Mouse (Mus musculus): ENCODE results near the gene Coro1a. TPM values are rescaled to one million over a fixed set of nuclear protein-coding genes. Genes with fewer than 3 reads are reported as not detected.
A peak's percentile ranks its signal among the peaks of the same experiment; 100 is the strongest.

The Coro1a gene
- polyA plus RNA-seq (2016; fragmentation: Nextera tagmentation; extraction: Ambion mirVana) = 33.6 and 40.3 TPM in 2 replicates

GRCm38 (mm10) chr7:126707442-126708174, at the start of gene Coro1a:
TSS of gene Coro1a (minus strand) at chr7:126707787.
- no peak for DNase-seq (ENCODE audit: extremely low spot score, low spot score)
- Histone ChIP-seq H3K4me1 (peaks cover 21% of the 10 kb centered on the region), H3K27me3 (ENCODE audit: poor library complexity, severe bottlenecking) (peaks cover 40% of the 10 kb centered on the region), H3K36me3 (replicated peaks) (no peaks in the 10 kb centered on the region), H3K9me3 (peaks cover 4% of the 10 kb centered on the region; the same call in 1 of the 2 replicates), H3K4me3 (no peak within 1 kb of the TSS), H3K27ac (no peak within 1 kb of the TSS)
- WGBS = 92% methylated on average over 19 of the region's 19 CpGs

- WGBS = under 1% methylated on average over 9 of the region's 9 CpGs
- Histone ChIP-seq H3K27ac (peak overlapping the region; percentile 71), H3K4me3 (peak overlapping the region; percentile 16; the same call in 1 of the 2 replicates), H3K36me3 (replicated peaks) (no peaks in the 10 kb centered on the region), H3K4me1 (peaks cover 21% of the 10 kb centered on the region), H3K9me3 (no peaks in the 10 kb centered on the region), H3K27me3 (ENCODE audit: poor library complexity, severe bottlenecking) (no peaks in the 10 kb centered on the region)
- peak; percentile 83 for DNase-seq (ENCODE audit: extremely low spot score, low spot score)
Observed at GRCm38 (mm10) chr7:126754866-126755265, 47.3 kb upstream of the Coro1a start.

GRCm38 (mm10) chr7:126749582-126750343, 42.2 kb upstream of the Coro1a start:
- DNase-seq (ENCODE audit: extremely low spot score, low spot score) = no peak
- Histone ChIP-seq H3K27ac (no peak overlapping the region), H3K9me3 (no peaks in the 10 kb centered on the region), H3K36me3 (replicated peaks) (no peaks in the 10 kb centered on the region), H3K27me3 (ENCODE audit: poor library complexity, severe bottlenecking) (no peaks in the 10 kb centered on the region), H3K4me3 (no peak overlapping the region), H3K4me1 (peaks cover 6% of the 10 kb centered on the region)
- 96% methylated on average over 17 of the region's 17 CpGs for WGBS

- H3K9me3 ChIP-seq = no peaks in the 10 kb centered on the region
- H3K4me3 ChIP-seq = no peak overlapping the region
- no peaks in the 10 kb centered on the region for H3K36me3 ChIP-seq (replicated peaks)
- H3K4me1 ChIP-seq = no peaks in the 10 kb centered on the region
- no peak overlapping the region for H3K27ac ChIP-seq
- 81% methylated on average over 7 of the region's 7 CpGs for WGBS
- no peak for DNase-seq (ENCODE audit: extremely low spot score, low spot score)
- no peaks in the 10 kb centered on the region for H3K27me3 ChIP-seq (ENCODE audit: poor library complexity, severe bottlenecking)
Observed at GRCm38 (mm10) chr7:126748824-126749223, 41.2 kb upstream of the Coro1a start.

GRCm38 (mm10) chr7:126746798-126747197, 39.2 kb upstream of the Coro1a start:
- H3K36me3 ChIP-seq (replicated peaks) = no peaks in the 10 kb centered on the region
- H3K4me1 ChIP-seq = no peaks in the 10 kb centered on the region
- no peak overlapping the region for H3K4me3 ChIP-seq
- H3K9me3 ChIP-seq = no peaks in the 10 kb centered on the region
- WGBS = 49% methylated on average over 6 of the region's 6 CpGs
- no peaks in the 10 kb centered on the region for H3K27me3 ChIP-seq (ENCODE audit: poor library complexity, severe bottlenecking)
- H3K27ac ChIP-seq = no peak overlapping the region
- no peak for DNase-seq (ENCODE audit: extremely low spot score, low spot score)

GRCm38 (mm10) chr7:126746066-126746465, 38.5 kb upstream of the Coro1a start:
- no peak overlapping the region for H3K27ac ChIP-seq
- no peak overlapping the region for H3K4me3 ChIP-seq
- no peaks in the 10 kb centered on the region for H3K27me3 ChIP-seq (ENCODE audit: poor library complexity, severe bottlenecking)
- no peak for DNase-seq (ENCODE audit: extremely low spot score, low spot score)
- H3K4me1 ChIP-seq = no peaks in the 10 kb centered on the region
- no peaks in the 10 kb centered on the region for H3K9me3 ChIP-seq
- WGBS = 92% methylated on average over 12 of the region's 12 CpGs
- no peaks in the 10 kb centered on the region for H3K36me3 ChIP-seq (replicated peaks)

- DNase-seq (ENCODE audit: extremely low spot score, low spot score) = no peak
- Histone ChIP-seq H3K4me1 (no peaks in the 10 kb centered on the region), H3K27ac (no peak overlapping the region), H3K36me3 (replicated peaks) (no peaks in the 10 kb centered on the region), H3K9me3 (no peaks in the 10 kb centered on the region), H3K27me3 (ENCODE audit: poor library complexity, severe bottlenecking) (no peaks in the 10 kb centered on the region), H3K4me3 (no peak overlapping the region)
- 91% methylated on average over 13 of the region's 13 CpGs for WGBS
Observed at GRCm38 (mm10) chr7:126741964-126742482, 34.4 kb upstream of the Coro1a start.

GRCm38 (mm10) chr7:126741452-126741851, 33.9 kb upstream of the Coro1a start:
- H3K9me3 ChIP-seq = no peaks in the 10 kb centered on the region
- H3K4me1 ChIP-seq = no peaks in the 10 kb centered on the region
- H3K27ac ChIP-seq = no peak overlapping the region
- WGBS = 85% methylated on average over 5 of the region's 5 CpGs
- DNase-seq (ENCODE audit: extremely low spot score, low spot score) = no peak
- no peaks in the 10 kb centered on the region for H3K36me3 ChIP-seq (replicated peaks)
- no peak overlapping the region for H3K4me3 ChIP-seq
- H3K27me3 ChIP-seq (ENCODE audit: poor library complexity, severe bottlenecking) = no peaks in the 10 kb centered on the region

GRCm38 (mm10) chr7:126740977-126741376, 33.4 kb upstream of the Coro1a start:
- H3K27ac ChIP-seq = no peak overlapping the region
- H3K27me3 ChIP-seq (ENCODE audit: poor library complexity, severe bottlenecking) = no peaks in the 10 kb centered on the region
- H3K9me3 ChIP-seq = no peaks in the 10 kb centered on the region
- no peak overlapping the region for H3K4me3 ChIP-seq
- 87% methylated on average over 5 of the region's 5 CpGs for WGBS
- no peak for DNase-seq (ENCODE audit: extremely low spot score, low spot score)
- H3K36me3 ChIP-seq (replicated peaks) = no peaks in the 10 kb centered on the region
- H3K4me1 ChIP-seq = no peaks in the 10 kb centered on the region

- H3K27me3 ChIP-seq (ENCODE audit: poor library complexity, severe bottlenecking) = no peaks in the 10 kb centered on the region
- no peak overlapping the region for H3K27ac ChIP-seq
Observed at GRCm38 (mm10) chr7:126740132-126740735, 32.6 kb upstream of the Coro1a start.

GRCm38 (mm10) chr7:126739551-126739950, 32.0 kb upstream of the Coro1a start:
- Histone ChIP-seq H3K4me1 (no peaks in the 10 kb centered on the region), H3K4me3 (no peak overlapping the region), H3K9me3 (no peaks in the 10 kb centered on the region), H3K27me3 (ENCODE audit: poor library complexity, severe bottlenecking) (no peaks in the 10 kb centered on the region), H3K27ac (no peak overlapping the region), H3K36me3 (replicated peaks) (no peaks in the 10 kb centered on the region)
- WGBS = 91% methylated on average over 17 of the region's 17 CpGs
- no peak for DNase-seq (ENCODE audit: extremely low spot score, low spot score)

More at GRCm38 (mm10) chr7:126740132-126740735, 32.6 kb upstream of the Coro1a start:
- H3K36me3 ChIP-seq (replicated peaks) = no peaks in the 10 kb centered on the region
- DNase-seq (ENCODE audit: extremely low spot score, low spot score) = no peak
- H3K4me1 ChIP-seq = no peaks in the 10 kb centered on the region
- H3K9me3 ChIP-seq = no peaks in the 10 kb centered on the region
- H3K4me3 ChIP-seq = no peak overlapping the region
- WGBS = 86% methylated on average over 13 of the region's 13 CpGs

GRCm38 (mm10) chr7:126736122-126736521, 28.5 kb upstream of the Coro1a start:
- H3K4me1 ChIP-seq = no peaks in the 10 kb centered on the region
- no peak overlapping the region for H3K4me3 ChIP-seq
- 84% methylated on average over 8 of the region's 8 CpGs for WGBS
- H3K27me3 ChIP-seq (ENCODE audit: poor library complexity, severe bottlenecking) = no peaks in the 10 kb centered on the region
- no peaks in the 10 kb centered on the region for H3K9me3 ChIP-seq
- H3K27ac ChIP-seq = no peak overlapping the region
- no peak for DNase-seq (ENCODE audit: extremely low spot score, low spot score)
- H3K36me3 ChIP-seq (replicated peaks) = no peaks in the 10 kb centered on the region

Measured in forebrain, embryonic 10.5 days (tissue).